Mouse (Mus musculus): ENCODE measurements around the gene Hdgfl3. TPM values are rescaled to one million over a fixed set of nuclear protein-coding genes. Genes with fewer than 3 reads are reported as not detected.

Hdgfl3 gene
- polyA plus RNA-seq, 1 experiment = 1.3 TPM

GRCm38 (mm10) chr7:81858968-81859721 lies 75.1 kb downstream of the Hdgfl3 start, which contains the start of gene Tm6sf1:
Tm6sf1 (plus strand) TSS chr7:81859001.
- peak within 1 kb of the TSS; percentile 64 for H3K4me3 ChIP-seq (ENCODE audit: low read depth, low read length)
- H3K27me3 ChIP-seq (ENCODE audit: control insufficient read depth, insufficient read depth, low read length) = peaks cover 13% of the 10 kb centered on the region
- peaks cover 12% of the 10 kb centered on the region; the same call in 1 of the 2 replicates for H3K4me1 ChIP-seq (ENCODE audit: control insufficient read depth, insufficient read depth, insufficient read length, low read length)
- WGBS = under 1% methylated on average over 64 of the region's 64 CpGs
- H3K36me3 ChIP-seq (ENCODE audit: control insufficient read depth, insufficient read depth, low read length) = no peaks in the 10 kb centered on the region
- no peak for TF ChIP-seq CTCF (IDR thresholded peaks at IDR 0.05; ENCODE audit: extremely low read depth, insufficient read length, insufficient replicate concordance, low read depth, low read length)
- no peak for TF ChIP-seq POLR2A (IDR thresholded peaks at IDR 0.05; ENCODE audit: low read depth, low read length)
- H3K27ac ChIP-seq (ENCODE audit: insufficient read depth, low read depth, low read length) = peak within 1 kb of the TSS; percentile 38

- no peak for TF ChIP-seq POLR2A (IDR thresholded peaks at IDR 0.05; ENCODE audit: low read depth, low read length)
- no peak for TF ChIP-seq CTCF (IDR thresholded peaks at IDR 0.05; ENCODE audit: extremely low read depth, insufficient read length, insufficient replicate concordance, low read depth, low read length)
- Histone ChIP-seq H3K27me3 (ENCODE audit: control insufficient read depth, insufficient read depth, low read length) (peaks cover 13% of the 10 kb centered on the region), H3K4me1 (ENCODE audit: control insufficient read depth, insufficient read depth, insufficient read length, low read length) (peaks cover 5% of the 10 kb centered on the region; the same call in 1 of the 2 replicates), H3K27ac (ENCODE audit: insufficient read depth, low read depth, low read length) (no peak overlapping the region), H3K4me3 (ENCODE audit: low read depth, low read length) (no peak overlapping the region), H3K36me3 (ENCODE audit: control insufficient read depth, insufficient read depth, low read length) (no peaks in the 10 kb centered on the region)
- WGBS = 17% methylated on average over 9 of the region's 9 CpGs
Observed at GRCm38 (mm10) chr7:81858236-81858635, 76.0 kb downstream of the Hdgfl3 start.

GRCm38 (mm10) chr7:81856221-81856620 lies 78.1 kb downstream of the Hdgfl3 start:
- Histone ChIP-seq H3K36me3 (ENCODE audit: control insufficient read depth, insufficient read depth, low read length) (no peaks in the 10 kb centered on the region), H3K27me3 (ENCODE audit: control insufficient read depth, insufficient read depth, low read length) (peaks cover 13% of the 10 kb centered on the region), H3K4me3 (ENCODE audit: low read depth, low read length) (no peak overlapping the region), H3K4me1 (ENCODE audit: control insufficient read depth, insufficient read depth, insufficient read length, low read length) (peaks cover 5% of the 10 kb centered on the region; the same call in 1 of the 2 replicates), H3K27ac (ENCODE audit: insufficient read depth, low read depth, low read length) (no peak overlapping the region)
- no peak for TF ChIP-seq CTCF (IDR thresholded peaks at IDR 0.05; ENCODE audit: extremely low read depth, insufficient read length, insufficient replicate concordance, low read depth, low read length)
- no peak for TF ChIP-seq POLR2A (IDR thresholded peaks at IDR 0.05; ENCODE audit: low read depth, low read length)
- 69% methylated on average over 4 of the region's 4 CpGs for WGBS

GRCm38 (mm10) chr7:81855694-81856093 lies 78.6 kb downstream of the Hdgfl3 start, which contains the start of gene Gm10160:
Gm10160 (minus strand) TSS chr7:81855794.
- Histone ChIP-seq H3K27me3 (ENCODE audit: control insufficient read depth, insufficient read depth, low read length) (peaks cover 13% of the 10 kb centered on the region; the same call in 1 of the 2 replicates), H3K36me3 (ENCODE audit: control insufficient read depth, insufficient read depth, low read length) (no peaks in the 10 kb centered on the region), H3K4me3 (ENCODE audit: low read depth, low read length) (no peak within 1 kb of the TSS), H3K4me1 (ENCODE audit: control insufficient read depth, insufficient read depth, insufficient read length, low read length) (peaks cover 5% of the 10 kb centered on the region; the same call in 1 of the 2 replicates), H3K27ac (ENCODE audit: insufficient read depth, low read depth, low read length) (peak within 1 kb of the TSS; percentile 50; the same call in 1 of the 2 replicates)
- no peak for TF ChIP-seq POLR2A (IDR thresholded peaks at IDR 0.05; ENCODE audit: low read depth, low read length)
- no peak for TF ChIP-seq CTCF (IDR thresholded peaks at IDR 0.05; ENCODE audit: extremely low read depth, insufficient read length, insufficient replicate concordance, low read depth, low read length)
- WGBS = 90% methylated on average over 1 of the region's 1 CpGs

GRCm38 (mm10) chr7:81854568-81855307 lies 79.5 kb downstream of the Hdgfl3 start:
- 45% methylated on average over 8 of the region's 8 CpGs for WGBS
- no peak for TF ChIP-seq CTCF (IDR thresholded peaks at IDR 0.05; ENCODE audit: extremely low read depth, insufficient read length, insufficient replicate concordance, low read depth, low read length)
- TF ChIP-seq POLR2A (IDR thresholded peaks at IDR 0.05; ENCODE audit: low read depth, low read length) = no peak
- peaks cover 5% of the 10 kb centered on the region; the same call in 1 of the 2 replicates for H3K4me1 ChIP-seq (ENCODE audit: control insufficient read depth, insufficient read depth, insufficient read length, low read length)

GRCm38 (mm10) chr7:81851706-81852105 lies 82.6 kb downstream of the Hdgfl3 start:
- Histone ChIP-seq H3K4me3 (ENCODE audit: low read depth, low read length) (no peak overlapping the region), H3K36me3 (ENCODE audit: control insufficient read depth, insufficient read depth, low read length) (no peaks in the 10 kb centered on the region), H3K27ac (ENCODE audit: insufficient read depth, low read depth, low read length) (no peak overlapping the region), H3K27me3 (ENCODE audit: control insufficient read depth, insufficient read depth, low read length) (no peaks in the 10 kb centered on the region), H3K4me1 (ENCODE audit: control insufficient read depth, insufficient read depth, insufficient read length, low read length) (peaks cover 5% of the 10 kb centered on the region; the same call in 1 of the 2 replicates)
- no peak for TF ChIP-seq POLR2A (IDR thresholded peaks at IDR 0.05; ENCODE audit: low read depth, low read length)
- no peak for TF ChIP-seq CTCF (IDR thresholded peaks at IDR 0.05; ENCODE audit: extremely low read depth, insufficient read length, insufficient replicate concordance, low read depth, low read length)
- WGBS = 86% methylated on average over 3 of the region's 3 CpGs

More at GRCm38 (mm10) chr7:81854568-81855307, 79.5 kb downstream of the Hdgfl3 start:
- no peak overlapping the region for H3K4me3 ChIP-seq (ENCODE audit: low read depth, low read length)
- H3K36me3 ChIP-seq (ENCODE audit: control insufficient read depth, insufficient read depth, low read length) = no peaks in the 10 kb centered on the region
- H3K27ac ChIP-seq (ENCODE audit: insufficient read depth, low read depth, low read length) = peak overlapping the region; percentile 50; the same call in 1 of the 2 replicates
- peaks cover 13% of the 10 kb centered on the region; the same call in 1 of the 2 replicates for H3K27me3 ChIP-seq (ENCODE audit: control insufficient read depth, insufficient read depth, low read length)
